Mouse (Mus musculus) liver, adult 2 months (tissue): ENCODE results near the gene Csrp2.

Source experiments
- CTCF ChIP-seq: fragments of 200-500 bp; IDR thresholded peaks from 2 replicates; pipeline ENCODE4 v1.5.1; 2011; ENCODE audit warnings: low read depth, low read length, control low read depth
- POLR2A ChIP-seq: fragments of 200-500 bp; IDR thresholded peaks from 2 replicates; pipeline ENCODE4 v1.6.1; 2011; ENCODE audit warnings: low read length, control low read depth; ENCODE audit not compliant: insufficient read depth; ENCODE audit errors: extremely low read depth

GRCm38 (mm10) chr10:110903862-110904261 is 15.7 kb upstream of the Csrp2 start:
- TF ChIP-seq CTCF (no peak), POLR2A (no peak)
